Mouse (Mus musculus): ENCODE results near the gene Il17d. TPM values are rescaled to one million over a fixed set of nuclear protein-coding genes. Genes with fewer than 3 reads are reported as not detected.

Gene Il17d
- polyA plus RNA-seq (2015; fragmentation: Nextera tagmentation; extraction: Ambion mirVana) = 0.42 and 0.50 TPM in 2 replicates

DNA sequence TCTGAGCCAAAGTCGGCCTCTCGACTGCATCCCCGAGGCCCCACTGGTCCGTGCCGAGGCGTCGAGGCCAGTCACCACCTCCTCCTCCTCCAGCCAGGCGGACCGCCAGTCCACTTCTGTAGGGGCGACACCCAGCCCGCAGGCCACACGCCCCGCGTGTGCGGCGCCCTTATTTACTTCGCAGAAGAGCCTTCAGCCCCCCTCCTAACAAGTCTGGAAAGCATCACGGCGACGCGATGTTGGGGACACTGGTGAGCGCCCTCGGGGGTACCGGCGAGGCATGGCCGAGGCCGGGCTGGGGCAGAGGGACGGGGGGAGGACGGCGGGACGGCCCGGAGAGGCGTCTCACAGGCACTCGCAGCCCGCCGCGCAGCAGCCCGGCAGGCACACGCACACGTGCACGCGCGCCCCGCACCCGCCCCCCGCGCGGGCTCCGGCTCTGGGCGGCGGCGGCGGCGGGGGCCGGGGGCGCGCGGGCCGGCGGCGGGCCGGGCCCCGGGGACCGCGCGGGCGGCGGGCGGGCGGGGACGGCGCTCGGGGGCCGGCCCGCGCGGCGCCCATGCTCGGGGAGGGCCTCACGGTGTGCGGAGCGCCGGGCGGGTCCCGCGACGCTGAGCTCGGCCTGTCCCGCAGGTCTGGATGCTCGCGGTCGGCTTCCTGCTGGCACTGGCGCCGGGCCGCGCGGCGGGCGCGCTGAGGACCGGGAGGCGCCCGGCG, at the start of gene Il17d:
TSS of gene Il17d (plus strand) at position 107 of the 717 bp plus-strand sequence.
- Histone ChIP-seq H3K27me3 (peaks cover 58% of the 10 kb centered on the region), H3K27ac (no peak within 1 kb of the TSS), H3K9ac (peak within 1 kb of the TSS; percentile 49; the same call in 1 of the 2 replicates), H3K9me3 (replicated peaks) (no peaks in the 10 kb centered on the region), H3K36me3 (no peaks in the 10 kb centered on the region), H3K4me3 (replicated peaks) (peak within 1 kb of the TSS; percentile 66), H3K4me1 (replicated peaks) (peaks cover 26% of the 10 kb centered on the region), H3K4me2 (peak within 1 kb of the TSS; percentile 83)
- ATAC-seq (ENCODE audit: low read depth) (peak; percentile 13), DNase-seq (no peak)
- 2% methylated on average over 56 of the region's 104 CpGs for WGBS (ENCODE audit: insufficient replicate concordance)

DNA sequence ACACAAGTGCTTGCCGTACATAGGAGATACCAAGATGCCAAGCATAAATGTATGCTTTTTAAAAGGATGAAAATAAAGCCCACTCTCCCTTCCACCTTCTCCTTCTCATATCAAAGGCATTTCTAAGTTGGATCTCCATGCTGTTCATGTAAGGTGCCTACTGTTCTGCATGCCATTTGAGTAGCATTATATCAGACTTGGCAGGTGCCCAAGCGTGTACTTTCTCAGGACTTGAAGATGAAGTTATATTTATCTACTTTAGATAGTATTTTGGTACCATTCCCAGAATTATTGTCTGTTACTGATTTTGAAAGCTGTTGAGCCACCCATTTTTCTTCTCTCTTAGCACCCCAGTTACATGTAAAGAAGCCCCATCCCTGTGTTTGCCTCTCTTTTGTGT, 49.5 kb upstream of the Il17d start:
- no peaks in the 10 kb centered on the region for H3K27me3 ChIP-seq
- DNase-seq = no peak

DNA sequence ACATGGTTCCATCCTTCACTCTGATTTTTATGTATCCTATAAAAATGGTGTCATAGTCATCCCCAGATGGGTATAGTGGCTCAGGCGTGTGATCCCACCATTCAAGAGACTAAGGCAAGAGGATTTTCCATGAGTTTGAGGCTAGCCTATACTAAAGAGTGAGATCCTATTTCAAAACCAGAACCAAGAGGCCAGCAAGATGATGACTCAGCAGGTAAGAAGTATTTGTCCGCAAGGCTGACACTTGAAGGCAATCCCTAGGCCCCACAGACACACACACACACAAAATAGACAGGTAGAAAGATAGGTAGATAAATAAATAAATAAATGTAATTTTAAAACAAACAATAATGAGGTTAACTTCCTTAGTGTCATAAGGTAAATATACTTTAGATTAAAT, 42.3 kb upstream of the Il17d start:
- Histone ChIP-seq H3K27ac (no peak overlapping the region), H3K27me3 (no peaks in the 10 kb centered on the region), H3K4me2 (no peak overlapping the region), H3K36me3 (no peaks in the 10 kb centered on the region), H3K9me3 (replicated peaks) (no peaks in the 10 kb centered on the region), H3K4me3 (replicated peaks) (no peak overlapping the region), H3K4me1 (replicated peaks) (no peaks in the 10 kb centered on the region), H3K9ac (no peak overlapping the region)
- WGBS (ENCODE audit: insufficient replicate concordance) = 51% methylated on average over 2 of the region's 2 CpGs
- ATAC-seq (ENCODE audit: low read depth) (no peak), DNase-seq (no peak)

More for the DNA sequence above, 49.5 kb upstream of the Il17d start:
- no peaks in the 10 kb centered on the region for H3K4me1 ChIP-seq (replicated peaks)
- WGBS (ENCODE audit: insufficient replicate concordance) = 59% methylated on average over 2 of the region's 2 CpGs
- H3K9ac ChIP-seq = no peak overlapping the region
- no peaks in the 10 kb centered on the region for H3K9me3 ChIP-seq (replicated peaks)
- H3K36me3 ChIP-seq = no peaks in the 10 kb centered on the region
- ATAC-seq (ENCODE audit: low read depth) = no peak
- H3K27ac ChIP-seq = no peak overlapping the region
- H3K4me2 ChIP-seq = no peak overlapping the region
- no peak overlapping the region for H3K4me3 ChIP-seq (replicated peaks)

DNA sequence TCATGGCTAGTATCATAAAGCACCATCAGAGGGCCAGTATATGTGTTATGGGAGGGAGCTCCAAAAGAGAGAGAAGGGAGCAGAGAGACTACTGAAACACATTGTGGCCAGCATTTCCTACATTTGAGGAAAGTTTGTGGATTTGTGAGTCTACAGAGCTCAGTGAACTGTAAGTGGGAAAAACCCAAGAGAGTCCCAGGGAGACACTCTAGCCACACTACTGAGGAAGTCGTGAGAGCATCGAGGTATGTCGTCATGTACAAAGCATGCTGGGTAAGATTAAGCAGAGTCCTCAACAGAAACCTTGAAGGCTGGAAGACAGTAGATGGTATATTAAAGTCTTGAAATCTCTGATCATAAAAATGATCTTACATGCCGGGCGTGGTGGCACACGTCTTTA, 40.4 kb upstream of the Il17d start:
- H3K36me3 ChIP-seq = no peaks in the 10 kb centered on the region
- H3K4me1 ChIP-seq (replicated peaks) = no peaks in the 10 kb centered on the region
- H3K4me3 ChIP-seq (replicated peaks) = no peak overlapping the region
- H3K9me3 ChIP-seq (replicated peaks) = no peaks in the 10 kb centered on the region
- 80% methylated on average over 6 of the region's 6 CpGs for WGBS (ENCODE audit: insufficient replicate concordance)
- H3K27me3 ChIP-seq = no peaks in the 10 kb centered on the region
- ATAC-seq (ENCODE audit: low read depth) (no peak), DNase-seq (no peak)
- H3K9ac ChIP-seq = no peak overlapping the region
- no peak overlapping the region for H3K27ac ChIP-seq
- no peak overlapping the region for H3K4me2 ChIP-seq

DNA sequence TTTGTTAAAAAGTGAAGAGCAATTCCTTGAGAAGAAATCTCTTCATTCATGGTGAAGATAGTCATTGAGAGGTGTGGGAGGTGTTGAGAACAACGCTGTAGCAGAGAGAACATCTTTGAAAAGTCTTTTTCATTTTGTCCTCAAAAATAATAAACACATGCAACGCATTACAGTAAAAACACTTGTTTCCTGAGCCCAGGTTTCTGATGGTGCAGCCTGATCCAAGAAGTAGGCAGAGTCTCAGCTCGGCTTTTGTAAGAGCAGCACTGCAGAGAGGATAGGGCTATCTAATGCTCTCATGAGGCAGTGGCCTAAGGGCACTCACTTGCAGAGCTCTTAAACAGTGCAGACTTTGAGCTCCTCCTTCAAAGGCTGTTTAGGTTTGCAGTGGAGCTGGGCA, 34.9 kb upstream of the Il17d start:
- no peaks in the 10 kb centered on the region for H3K36me3 ChIP-seq
- DNase-seq (no peak), ATAC-seq (ENCODE audit: low read depth) (no peak)
- no peaks in the 10 kb centered on the region for H3K4me1 ChIP-seq (replicated peaks)
- no peaks in the 10 kb centered on the region for H3K27me3 ChIP-seq
- WGBS (ENCODE audit: insufficient replicate concordance) = 66% methylated on average over 3 of the region's 3 CpGs
- no peak overlapping the region for H3K27ac ChIP-seq
- no peak overlapping the region for H3K4me3 ChIP-seq (replicated peaks)
- no peak overlapping the region for H3K4me2 ChIP-seq
- no peaks in the 10 kb centered on the region for H3K9me3 ChIP-seq (replicated peaks)
- no peak overlapping the region for H3K9ac ChIP-seq

DNA sequence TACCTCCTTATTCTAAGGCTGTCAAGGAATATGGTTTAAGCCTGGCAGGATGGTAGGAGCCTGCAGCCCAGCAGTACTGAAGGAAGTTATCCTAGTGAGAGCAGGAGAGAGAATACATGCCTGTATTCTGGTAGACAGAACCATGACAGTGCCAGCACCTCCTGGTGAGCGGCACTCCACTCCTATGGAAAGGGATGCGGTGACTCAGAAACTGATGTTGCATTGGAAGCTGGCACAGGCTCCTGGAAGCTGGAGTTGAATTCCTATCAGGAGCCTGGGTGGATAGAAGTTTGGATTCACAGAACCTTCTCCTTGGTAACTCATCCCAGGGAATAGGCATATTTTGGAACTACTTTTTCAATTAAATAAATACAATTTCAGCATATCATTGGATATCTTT, 30.7 kb upstream of the Il17d start:
- ATAC-seq (ENCODE audit: low read depth) (no peak), DNase-seq (no peak)
- H3K9me3 ChIP-seq (replicated peaks) = no peaks in the 10 kb centered on the region
- 80% methylated on average over 2 of the region's 2 CpGs for WGBS (ENCODE audit: insufficient replicate concordance)
- H3K9ac ChIP-seq = no peak overlapping the region
- no peak overlapping the region for H3K4me3 ChIP-seq (replicated peaks)
- no peaks in the 10 kb centered on the region for H3K4me1 ChIP-seq (replicated peaks)
- no peaks in the 10 kb centered on the region for H3K27me3 ChIP-seq
- no peak overlapping the region for H3K27ac ChIP-seq
- no peaks in the 10 kb centered on the region for H3K36me3 ChIP-seq
- H3K4me2 ChIP-seq = no peak overlapping the region

DNA sequence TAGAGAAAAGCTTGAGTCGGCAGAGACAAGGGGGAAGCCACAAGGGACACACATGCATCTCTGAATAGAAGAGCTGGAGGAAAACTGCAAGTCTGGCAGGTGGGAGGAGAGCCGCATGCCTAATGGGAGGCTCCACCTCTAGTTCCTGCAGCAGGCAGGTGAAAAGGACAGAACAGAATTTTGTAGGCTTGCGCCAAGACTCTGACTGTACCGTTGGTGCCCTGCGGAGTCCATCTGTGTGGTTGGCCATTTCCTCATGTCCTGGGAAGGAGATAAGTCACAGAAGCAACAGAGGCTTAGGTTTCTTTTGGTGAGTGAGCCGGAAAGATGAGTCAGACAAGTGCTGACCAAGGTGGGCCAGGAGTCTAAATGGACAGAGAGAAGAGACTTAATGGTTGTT, 20.8 kb upstream of the Il17d start:
- Histone ChIP-seq H3K36me3 (no peaks in the 10 kb centered on the region), H3K4me1 (replicated peaks) (no peaks in the 10 kb centered on the region), H3K27me3 (no peaks in the 10 kb centered on the region), H3K4me3 (replicated peaks) (no peak overlapping the region), H3K27ac (no peak overlapping the region), H3K4me2 (no peak overlapping the region), H3K9me3 (replicated peaks) (no peaks in the 10 kb centered on the region), H3K9ac (no peak overlapping the region)
- no peak for DNase-seq
- WGBS (ENCODE audit: insufficient replicate concordance) = 68% methylated on average over 6 of the region's 6 CpGs
- no peak for ATAC-seq (ENCODE audit: low read depth)

DNA sequence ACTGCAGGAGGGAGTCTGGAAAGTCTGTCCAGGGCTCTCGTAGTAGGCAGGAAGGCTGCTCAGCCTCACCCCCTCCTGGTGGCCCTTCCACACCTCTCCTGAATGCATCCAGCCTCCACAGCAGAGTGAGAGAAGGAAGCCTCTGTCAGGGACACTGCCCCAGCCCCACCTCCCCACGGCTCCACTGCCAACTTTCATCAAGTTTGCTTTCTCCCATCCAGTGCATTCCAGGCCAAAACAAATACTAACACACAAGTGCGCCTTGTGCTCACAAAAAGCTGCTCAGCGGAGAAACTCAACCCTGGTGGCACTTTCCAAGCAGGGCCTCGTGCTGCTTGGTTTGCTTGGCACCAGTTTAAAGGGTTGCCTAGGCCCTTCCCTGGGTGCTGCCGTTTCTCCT, 15.0 kb upstream of the Il17d start:
- H3K9me3 ChIP-seq (replicated peaks) = no peaks in the 10 kb centered on the region
- no peak overlapping the region for H3K9ac ChIP-seq
- no peaks in the 10 kb centered on the region for H3K27me3 ChIP-seq
- H3K4me3 ChIP-seq (replicated peaks) = no peak overlapping the region
- 66% methylated on average over 6 of the region's 6 CpGs for WGBS (ENCODE audit: insufficient replicate concordance)
- H3K4me1 ChIP-seq (replicated peaks) = no peaks in the 10 kb centered on the region
- ATAC-seq (ENCODE audit: low read depth) = no peak
- H3K4me2 ChIP-seq = no peak overlapping the region
- H3K27ac ChIP-seq = no peak overlapping the region
- no peak for DNase-seq
- H3K36me3 ChIP-seq = no peaks in the 10 kb centered on the region

DNA sequence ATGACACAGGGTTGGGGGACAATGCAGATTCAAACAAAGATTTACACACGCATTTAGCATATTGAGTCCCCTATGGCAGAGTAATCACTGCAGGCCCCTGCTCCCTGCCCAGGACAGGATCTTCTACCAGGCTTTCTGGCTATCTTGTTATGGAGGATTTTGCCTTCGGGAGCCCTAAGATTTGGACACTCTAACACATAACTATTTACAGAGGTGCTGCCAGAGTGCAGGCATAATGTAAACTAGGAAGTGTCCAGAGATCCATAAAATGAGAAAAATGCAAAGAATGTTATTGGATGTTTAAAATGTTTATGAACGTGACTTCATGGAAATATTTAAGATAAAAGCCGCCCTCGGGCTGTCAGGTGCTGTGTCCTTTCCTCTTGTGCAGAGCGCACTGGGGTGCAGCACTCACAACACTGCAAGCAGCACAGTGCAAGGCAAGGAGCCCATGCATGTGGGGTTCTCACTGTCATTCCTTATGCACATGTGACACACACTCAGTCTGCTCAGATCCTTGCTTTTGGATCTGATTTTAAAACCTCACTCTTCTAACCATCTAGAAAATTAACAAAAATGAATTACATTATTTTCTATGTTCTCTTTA, 9.3 kb upstream of the Il17d start:
- DNase-seq = no peak
- no peaks in the 10 kb centered on the region for H3K4me1 ChIP-seq (replicated peaks)
- H3K27me3 ChIP-seq = no peaks in the 10 kb centered on the region
- H3K36me3 ChIP-seq = no peaks in the 10 kb centered on the region
- ATAC-seq (ENCODE audit: low read depth) = no peak
- no peak overlapping the region for H3K4me2 ChIP-seq
- no peak overlapping the region for H3K27ac ChIP-seq
- no peaks in the 10 kb centered on the region for H3K9me3 ChIP-seq (replicated peaks)
- 71% methylated on average over 6 of the region's 6 CpGs for WGBS (ENCODE audit: insufficient replicate concordance)
- no peak overlapping the region for H3K4me3 ChIP-seq (replicated peaks)
- no peak overlapping the region for H3K9ac ChIP-seq

DNA sequence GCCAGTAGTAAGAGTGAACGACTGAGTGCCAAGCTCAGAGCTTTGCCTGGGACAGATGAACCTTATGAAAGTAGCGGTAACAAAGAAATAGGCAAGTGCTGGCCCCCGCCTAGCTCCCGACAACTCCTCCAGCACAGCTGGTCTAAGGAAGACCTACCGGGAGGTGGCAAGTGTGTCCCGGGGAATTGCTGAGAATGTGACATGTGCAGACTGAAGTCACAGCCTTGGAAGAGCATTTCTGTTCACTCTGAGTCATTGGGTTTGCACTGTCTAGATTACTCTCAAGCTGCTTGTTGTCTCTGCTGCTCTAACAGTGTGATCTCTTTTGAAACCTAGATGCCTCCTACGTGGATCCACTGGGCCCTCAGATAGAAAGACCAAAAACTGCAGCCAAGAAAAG, 7.6 kb upstream of the Il17d start:
- ATAC-seq (ENCODE audit: low read depth) = no peak

DNA sequence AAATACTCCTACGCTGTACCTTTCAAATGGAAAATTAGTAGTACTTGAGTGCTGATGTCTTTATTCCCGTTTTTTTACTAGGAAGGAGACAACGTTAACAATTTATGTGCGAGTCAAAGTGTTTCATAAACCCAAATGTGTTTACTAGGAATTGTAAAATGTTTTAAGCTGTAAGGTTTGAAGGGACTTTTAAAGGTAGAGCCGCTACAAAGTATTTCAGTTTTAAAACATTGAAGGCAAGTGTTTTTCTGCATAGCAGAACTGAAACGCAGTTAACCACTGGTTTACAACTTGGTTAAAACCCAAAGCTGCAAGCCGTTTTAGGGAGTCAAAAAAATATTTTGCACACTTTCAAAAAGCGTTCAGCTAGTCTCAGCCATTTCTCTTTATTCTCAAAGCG, 815 bp upstream of the Il17d start:
- Histone ChIP-seq H3K27me3 (peaks cover 58% of the 10 kb centered on the region), H3K4me3 (replicated peaks) (no peak overlapping the region), H3K4me1 (replicated peaks) (peaks cover 15% of the 10 kb centered on the region), H3K9me3 (replicated peaks) (no peaks in the 10 kb centered on the region), H3K36me3 (no peaks in the 10 kb centered on the region), H3K9ac (no peak overlapping the region), H3K4me2 (no peak overlapping the region), H3K27ac (no peak overlapping the region)
- WGBS (ENCODE audit: insufficient replicate concordance) = 77% methylated on average over 9 of the region's 9 CpGs
- no peak for ATAC-seq (ENCODE audit: low read depth)
- DNase-seq = no peak

More for the DNA sequence above, 7.6 kb upstream of the Il17d start:
- Histone ChIP-seq H3K9ac (no peak overlapping the region), H3K4me3 (replicated peaks) (no peak overlapping the region), H3K9me3 (replicated peaks) (no peaks in the 10 kb centered on the region), H3K27ac (no peak overlapping the region), H3K4me1 (replicated peaks) (no peaks in the 10 kb centered on the region), H3K36me3 (no peaks in the 10 kb centered on the region), H3K27me3 (peaks cover 3% of the 10 kb centered on the region; the same call in 1 of the 2 replicates), H3K4me2 (no peak overlapping the region)
- WGBS (ENCODE audit: insufficient replicate concordance) = 80% methylated on average over 7 of the region's 7 CpGs
- no peak for DNase-seq
